8 mouse cellular contexts compared by ENCODE assay signal in the genomic region with DNA sequence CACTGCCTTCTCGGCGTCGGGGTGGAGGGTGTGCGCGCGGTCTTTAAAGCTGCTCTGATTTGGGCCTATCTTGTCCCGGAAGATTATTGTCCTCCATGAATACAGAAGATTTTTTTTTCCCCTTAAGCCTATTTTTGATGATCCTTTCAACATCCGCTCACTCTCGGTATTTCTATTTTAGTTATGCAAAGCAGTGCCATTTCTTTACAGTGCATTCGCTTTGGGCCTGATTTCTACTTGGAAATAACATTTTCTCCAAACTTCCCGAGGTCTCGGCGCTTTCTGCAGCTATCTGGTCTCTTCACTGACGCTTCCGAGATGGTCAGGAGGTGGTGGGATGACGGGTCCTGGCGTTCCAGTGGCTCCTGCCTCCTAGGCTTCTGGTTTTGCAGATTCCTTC. TPM values are rescaled to one million over a fixed set of nuclear protein-coding genes. Genes with fewer than 3 reads are reported as not detected.
DNase-seq lines count a peak whose midpoint lies in the region; ATAC-seq and TF ChIP-seq lines count a peak whose summit lies in the region.

No protein-coding gene starts in this region.

- no peaks in the 10 kb centered on the region for H3K36me3 ChIP-seq in heart, adult 2 months (ENCODE audit: control insufficient read depth, insufficient read depth, low read length)
- no peaks in the 10 kb centered on the region for H3K36me3 ChIP-seq in C2C12 (ENCODE audit: control insufficient read depth, insufficient read depth)
- peaks cover 14% of the 10 kb centered on the region for H3K36me3 ChIP-seq in embryonic facial prominence, embryonic 15.5 days
- H3K36me3 ChIP-seq in liver, embryonic 12.5 days, result peaks cover 31% of the 10 kb centered on the region

- peaks cover 9% of the 10 kb centered on the region for H3K4me1 ChIP-seq in heart, adult 2 months (ENCODE audit: control insufficient read depth, insufficient read depth, low read length)
- H3K4me1 ChIP-seq in embryonic facial prominence, embryonic 15.5 days, result peaks cover 21% of the 10 kb centered on the region
- peaks cover 42% of the 10 kb centered on the region for H3K4me1 ChIP-seq in liver, embryonic 12.5 days

- H3K27ac ChIP-seq in heart, adult 2 months, result peak overlapping the region; percentile 70
- peak overlapping the region; percentile 93 for H3K27ac ChIP-seq in embryonic facial prominence, embryonic 15.5 days (replicated peaks)
- peak overlapping the region; percentile 84 for H3K27ac ChIP-seq in liver, embryonic 12.5 days

- TF ChIP-seq CTCF in heart, adult 2 months (IDR thresholded peaks at IDR 0.05), result no peak
- no peak for TF ChIP-seq CTCF in C2C12 (IDR thresholded peaks at IDR 0.05; ENCODE audit: control insufficient read depth, insufficient read depth, insufficient read length)

- WGBS in heart, adult 2 months, result 2% methylated on average over 17 of the region's 17 CpGs
- under 1% methylated on average over 17 of the region's 17 CpGs for WGBS in embryonic facial prominence, embryonic 15.5 days
- WGBS in liver, embryonic 12.5 days (ENCODE audit: insufficient replicate concordance), result 1% methylated on average over 17 of the region's 17 CpGs

- no peak for TF ChIP-seq EP300 in heart, adult 2 months (IDR thresholded peaks at IDR 0.05; ENCODE audit: insufficient read depth, low read depth, low read length)

- intact Hi-C loops in heart, adult 2 months (cut with DNase I), result loop anchor here (5.0 kb wide), 2 partner anchors 73 to 312 kb away; a partner anchor contains a TSS
- intact Hi-C loops in heart, postnatal 14 days (cut with DNase I), result loop anchor here (5.0 kb wide), 1 partner anchor 73 kb away; a partner anchor contains a TSS

- peak overlapping the region; percentile 86 for H3K4me3 ChIP-seq in heart, adult 2 months
- peak overlapping the region; percentile 68 for H3K4me3 ChIP-seq in C2C12 (ENCODE audit: insufficient read depth, poor library complexity, severe bottlenecking)
- H3K4me3 ChIP-seq in embryonic facial prominence, embryonic 15.5 days (replicated peaks), result peak overlapping the region; percentile 93
- H3K4me3 ChIP-seq in liver, embryonic 12.5 days, result peak overlapping the region; percentile 81

- no peak for TF ChIP-seq POLR2A in heart, adult 2 months (IDR thresholded peaks at IDR 0.05; ENCODE audit: insufficient read depth, low read depth, low read length)

- H3K4me2 ChIP-seq in embryonic facial prominence, embryonic 15.5 days (replicated peaks), result peak overlapping the region; percentile 59
- H3K4me2 ChIP-seq in liver, embryonic 12.5 days, result peak overlapping the region; percentile 98

- DNase-seq in heart, adult 2 months, result no peak
- DNase-seq in heart, postnatal 14 days, result no peak
- DNase-seq in urinary bladder, postnatal 25 days (ENCODE audit: low spot score), result no peak
- no peak for DNase-seq in cerebellum, adult 11 months
- no peak for DNase-seq in spleen, postnatal 10 days (ENCODE audit: low spot score in 2 of 2)

- H3K79me2 ChIP-seq in heart, adult 2 months (replicated peaks; ENCODE audit: control insufficient read depth, insufficient read depth, low read length), result peaks cover 4% of the 10 kb centered on the region; the same call in 1 of the 2 replicates
- H3K79me2 ChIP-seq in C2C12 (ENCODE audit: control insufficient read depth, insufficient read depth), result peaks cover 57% of the 10 kb centered on the region

- H3ac ChIP-seq in C2C12 (ENCODE audit: control insufficient read depth, insufficient read length, low read depth), result peak overlapping the region; percentile 98

- peak; percentile 1; the same call in 1 of the 2 replicates for ATAC-seq in embryonic facial prominence, embryonic 15.5 days (ENCODE audit: insufficient number of reproducible peaks, low FRiP score, low TSS enrichment, low read depth)
- no peak; the same call in 1 of the 2 replicates for ATAC-seq in liver, embryonic 12.5 days

- H3K79me3 ChIP-seq in C2C12 (ENCODE audit: low read depth), result peaks cover 45% of the 10 kb centered on the region

- H3K27me3 ChIP-seq in heart, adult 2 months (ENCODE audit: control insufficient read depth, insufficient read depth, low read length), result no peaks in the 10 kb centered on the region
- H3K27me3 ChIP-seq in C2C12 (ENCODE audit: control insufficient read depth, insufficient read depth, insufficient read length), result no peaks in the 10 kb centered on the region
- no peaks in the 10 kb centered on the region for H3K27me3 ChIP-seq in embryonic facial prominence, embryonic 15.5 days
- no peaks in the 10 kb centered on the region for H3K27me3 ChIP-seq in liver, embryonic 12.5 days (replicated peaks)

- no peaks in the 10 kb centered on the region for H3K9me3 ChIP-seq in embryonic facial prominence, embryonic 15.5 days (replicated peaks)
- H3K9me3 ChIP-seq in liver, embryonic 12.5 days (replicated peaks), result no peaks in the 10 kb centered on the region

- peak overlapping the region; percentile 73 for H3K9ac ChIP-seq in heart, adult 2 months (ENCODE audit: low read depth, low read length)
- peak overlapping the region; percentile 74 for H3K9ac ChIP-seq in embryonic facial prominence, embryonic 15.5 days
- H3K9ac ChIP-seq in liver, embryonic 12.5 days, result peak overlapping the region; percentile 78

TF ChIP-seq in C2C12, 6 proteins besides CTCF, POLR2A, EP300 and RAD21:
- TF ChIP-seq CEBPB (IDR thresholded peaks at IDR 0.05; ENCODE audit: low read depth) (no peak), MAX (IDR thresholded peaks at IDR 0.05) (no peak), MYOD1 (IDR thresholded peaks at IDR 0.05; ENCODE audit: control insufficient read depth, insufficient read length, low read depth) (no peak), FOSL1 (IDR thresholded peaks at IDR 0.05; ENCODE audit: insufficient read depth, low read length, poor library complexity, severe bottlenecking) (no peak), MYOG (IDR thresholded peaks at IDR 0.05; ENCODE audit: control insufficient read depth, extremely low read depth, insufficient read length) (no peak), USF1 (IDR thresholded peaks at IDR 0.05; ENCODE audit: low read depth) (no peak)

RNA-seq across cellular contexts. Expression of a gene that starts 0.7 kb away (rescaled TPM):
- 10 to 100 TPM; 56.9 to 60.2 TPM for total RNA-seq in heart, adult 2 months (2021)
- polyA plus RNA-seq in heart, adult 2 months (2012; rRNA removed), result 19.5 and 31.9 TPM in 2 replicates
- 10 to 100 TPM; 57.4 to 63.8 TPM for total RNA-seq in heart, postnatal 14 days (2021)
- 64.4 TPM for polyA plus RNA-seq in C2C12 (2012; fragmentation: generic; extraction: Trizol)
- polyA plus RNA-seq in embryonic facial prominence, embryonic 15.5 days (2015; fragmentation: Nextera tagmentation; extraction: Ambion mirVana), result 99.0 and 102 TPM in 2 replicates
- 111 and 115 TPM in 2 replicates for polyA plus RNA-seq in liver, embryonic 12.5 days (2016; fragmentation: Nextera tagmentation; extraction: Ambion mirVana)
